Mouse (Mus musculus): ENCODE results near the gene Mrpl23. TPM values are rescaled to one million over a fixed set of nuclear protein-coding genes. Genes with fewer than 3 reads are reported as not detected.

The Mrpl23 gene
- polyA plus RNA-seq, 1 experiment from 2014 or later: 25.9 TPM

DNA sequence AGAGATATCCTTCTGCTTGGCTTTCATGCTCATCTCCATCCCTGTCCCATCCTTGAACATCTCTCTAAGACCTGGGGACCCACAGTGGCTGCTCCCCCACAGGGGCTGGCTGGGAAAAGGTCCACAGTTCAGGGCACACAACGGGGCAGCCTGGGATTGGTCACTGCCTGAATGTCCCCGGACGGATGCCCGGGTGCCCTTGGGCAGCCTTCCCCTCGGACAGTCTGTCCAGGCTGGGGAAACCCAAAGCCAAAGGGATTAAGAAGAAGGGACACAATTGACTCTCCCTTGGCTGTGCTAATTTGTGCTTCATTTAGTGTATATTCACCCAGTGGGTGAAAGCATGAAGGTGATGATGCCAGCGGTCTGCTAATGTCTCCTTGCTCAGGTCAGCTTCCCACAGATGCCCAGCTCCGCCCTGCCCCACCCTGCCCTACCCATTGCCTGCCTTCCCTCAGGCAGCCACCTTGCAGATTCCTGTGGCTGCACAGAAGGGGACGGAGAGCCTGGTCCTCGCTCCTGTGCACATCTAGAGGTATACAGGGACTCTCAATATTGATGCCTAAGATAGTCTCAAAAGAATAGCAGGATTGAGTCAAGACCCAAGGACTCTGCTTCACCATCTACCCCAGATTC lies 26.1 kb downstream of the Mrpl23 start:
- Histone ChIP-seq H3K9me3 (replicated peaks) (no peaks in the 10 kb centered on the region), H3K36me3 (no peaks in the 10 kb centered on the region), H3K27ac (peak overlapping the region; percentile 92), H3K27me3 (ENCODE audit: low read depth, poor library complexity, severe bottlenecking) (no peaks in the 10 kb centered on the region), H3K4me1 (peaks cover 99% of the 10 kb centered on the region), H3K4me3 (no peak overlapping the region)
- DNase-seq (ENCODE audit: low spot score): no peak
- WGBS: 94% methylated on average over 9 of the region's 9 CpGs

DNA sequence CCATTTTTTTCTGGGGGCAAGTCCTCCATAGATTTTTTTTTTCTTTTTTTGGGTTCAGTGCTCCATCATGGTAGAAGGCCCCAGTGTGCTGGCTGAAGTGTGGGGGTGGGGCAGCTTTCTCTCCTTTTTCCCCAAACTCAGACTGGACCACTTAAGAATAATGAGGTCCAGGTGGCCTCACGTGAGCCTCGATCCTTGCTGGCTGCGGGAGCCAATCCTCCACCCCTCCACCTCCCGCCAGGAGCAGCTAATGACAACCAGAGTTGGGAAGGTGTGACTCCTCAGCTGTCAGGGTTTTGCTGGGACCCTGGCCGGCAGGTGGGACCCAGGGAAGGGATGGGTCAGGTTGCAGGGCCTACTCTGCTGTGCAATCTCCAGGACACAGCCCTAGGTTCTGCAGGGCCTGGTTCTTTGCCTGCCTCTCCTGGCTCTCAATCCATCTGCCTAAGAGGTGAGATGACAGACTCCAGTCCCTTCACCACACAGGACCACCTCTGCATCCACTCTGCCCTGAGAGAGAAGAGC lies 27.2 kb downstream of the Mrpl23 start:
- peak overlapping the region; percentile 92 for H3K27ac ChIP-seq
- WGBS: 8% methylated on average over 5 of the region's 5 CpGs
- H3K4me1 ChIP-seq: peaks cover 99% of the 10 kb centered on the region
- H3K36me3 ChIP-seq: no peaks in the 10 kb centered on the region
- H3K4me3 ChIP-seq: no peak overlapping the region; the same call in 1 of the 2 replicates
- H3K27me3 ChIP-seq (ENCODE audit: low read depth, poor library complexity, severe bottlenecking): no peaks in the 10 kb centered on the region
- no peaks in the 10 kb centered on the region for H3K9me3 ChIP-seq (replicated peaks)
- peak; percentile 97 for DNase-seq (ENCODE audit: low spot score)

DNA sequence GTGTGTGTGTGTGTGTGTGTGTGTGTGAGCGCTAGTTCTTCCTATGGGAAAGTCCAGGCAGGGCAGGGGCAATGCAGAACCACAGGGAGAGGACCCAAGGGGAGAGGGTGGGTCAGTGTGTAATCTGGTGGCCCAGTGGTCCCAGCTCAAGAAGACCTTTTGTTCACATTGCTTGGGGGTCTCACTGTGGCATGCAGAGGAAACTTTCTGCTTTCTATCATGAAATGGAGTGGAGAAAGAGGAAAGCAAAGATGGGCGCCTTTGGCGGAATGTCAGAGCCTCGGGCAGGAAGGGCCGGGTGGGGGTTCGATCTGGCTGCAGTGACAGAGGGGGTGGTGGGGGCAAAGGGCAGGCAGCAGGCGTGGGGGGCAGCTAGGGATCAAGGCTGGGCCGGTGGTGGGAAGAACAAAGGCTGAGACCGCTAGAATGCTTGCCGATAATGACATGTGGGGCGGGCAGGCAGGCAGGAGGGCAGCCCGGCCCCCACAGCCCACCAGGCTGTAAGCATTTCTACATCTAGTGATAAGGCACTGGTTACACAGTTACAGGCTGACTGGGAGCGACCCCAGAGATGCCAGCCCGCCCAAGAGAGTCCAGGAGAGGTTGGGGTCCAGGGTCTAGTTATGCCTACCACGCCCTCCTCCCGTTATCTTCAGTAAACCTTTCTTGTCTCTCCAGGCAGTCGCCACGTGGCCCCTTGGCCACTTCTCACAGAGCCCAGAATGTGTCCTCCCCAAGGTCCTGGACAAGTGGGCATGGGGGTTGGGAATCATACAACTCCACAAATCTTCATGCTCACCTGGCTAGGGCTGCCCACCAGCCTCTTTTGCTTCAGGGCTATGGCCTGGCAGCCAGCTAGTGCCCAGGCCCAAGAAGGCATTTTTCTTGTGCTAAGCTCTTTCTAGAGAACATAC lies 28.7 kb downstream of the Mrpl23 start:
- H3K36me3 ChIP-seq: no peaks in the 10 kb centered on the region
- no peaks in the 10 kb centered on the region for H3K9me3 ChIP-seq (replicated peaks)
- H3K27ac ChIP-seq: peak overlapping the region; percentile 92
- DNase-seq (ENCODE audit: low spot score): peak; percentile 71
- H3K4me1 ChIP-seq: peaks cover 99% of the 10 kb centered on the region
- H3K4me3 ChIP-seq: peak overlapping the region; percentile 2; the same call in 1 of the 2 replicates
- no peaks in the 10 kb centered on the region for H3K27me3 ChIP-seq (ENCODE audit: low read depth, poor library complexity, severe bottlenecking)
- WGBS: 6% methylated on average over 18 of the region's 18 CpGs

DNA sequence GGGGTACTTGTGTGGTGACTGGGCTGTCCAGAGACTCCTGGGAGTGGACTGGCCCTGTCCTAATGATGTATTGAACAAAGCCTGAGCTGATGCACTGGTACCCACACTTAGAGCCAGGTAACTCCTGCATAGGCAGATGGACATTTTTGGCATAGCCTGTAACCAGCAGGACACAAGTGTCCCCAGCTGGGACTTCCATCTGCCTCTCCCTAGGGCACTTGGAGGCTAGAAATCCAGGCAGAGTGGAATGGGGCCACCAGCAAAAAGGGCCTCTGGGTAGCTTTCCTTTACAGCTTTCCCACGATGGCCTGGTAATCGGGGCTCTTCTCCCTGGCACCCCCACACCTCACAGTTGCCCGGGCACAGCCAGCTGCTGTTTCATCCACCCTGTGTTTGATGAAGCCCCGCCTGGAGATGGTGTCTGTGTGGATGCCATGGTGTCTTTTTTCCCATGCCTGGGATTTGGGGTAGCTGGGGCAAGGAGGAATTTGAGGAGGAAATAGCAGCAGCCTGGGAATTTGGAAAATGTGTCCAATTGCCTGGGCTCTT lies 29.4 kb downstream of the Mrpl23 start:
- peak overlapping the region; percentile 92 for H3K27ac ChIP-seq
- no peaks in the 10 kb centered on the region for H3K27me3 ChIP-seq (ENCODE audit: low read depth, poor library complexity, severe bottlenecking)
- DNase-seq (ENCODE audit: low spot score): peak; percentile 41
- WGBS: 57% methylated on average over 4 of the region's 4 CpGs
- no peaks in the 10 kb centered on the region for H3K9me3 ChIP-seq (replicated peaks)
- H3K4me3 ChIP-seq: 0 out of 2 replicates have a peak overlapping the region, but pooled peaks have one; percentile 2
- no peaks in the 10 kb centered on the region for H3K36me3 ChIP-seq
- peaks cover 97% of the 10 kb centered on the region for H3K4me1 ChIP-seq

DNA sequence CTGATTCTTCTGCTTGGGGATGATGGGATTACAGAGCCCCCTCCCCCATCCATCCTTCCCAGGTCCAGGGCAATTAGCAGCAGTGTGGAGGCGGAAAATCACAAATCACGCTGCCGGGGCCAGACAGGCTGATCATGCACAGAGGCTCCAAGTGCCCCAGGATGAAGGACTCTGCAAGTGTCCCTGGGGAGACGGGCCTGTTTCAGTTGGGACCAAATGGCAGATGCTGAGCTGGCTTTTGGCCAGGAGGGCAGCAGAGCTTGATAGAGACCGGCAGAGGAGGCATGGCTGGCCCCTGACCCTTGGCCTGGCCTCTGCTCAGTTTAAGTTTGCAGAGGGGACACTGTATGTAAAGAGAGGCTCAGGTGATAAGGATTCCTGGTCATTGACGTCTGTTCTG lies 30.7 kb downstream of the Mrpl23 start:
- H3K27ac ChIP-seq: peak overlapping the region; percentile 92
- no peaks in the 10 kb centered on the region for H3K27me3 ChIP-seq (ENCODE audit: low read depth, poor library complexity, severe bottlenecking)
- no peaks in the 10 kb centered on the region for H3K9me3 ChIP-seq (replicated peaks)
- 4% methylated on average over 6 of the region's 6 CpGs for WGBS
- peaks cover 86% of the 10 kb centered on the region for H3K4me1 ChIP-seq
- DNase-seq (ENCODE audit: low spot score): peak; percentile 58
- no peaks in the 10 kb centered on the region for H3K36me3 ChIP-seq
- H3K4me3 ChIP-seq: 0 out of 2 replicates have a peak overlapping the region, but pooled peaks have one; percentile 0

DNA sequence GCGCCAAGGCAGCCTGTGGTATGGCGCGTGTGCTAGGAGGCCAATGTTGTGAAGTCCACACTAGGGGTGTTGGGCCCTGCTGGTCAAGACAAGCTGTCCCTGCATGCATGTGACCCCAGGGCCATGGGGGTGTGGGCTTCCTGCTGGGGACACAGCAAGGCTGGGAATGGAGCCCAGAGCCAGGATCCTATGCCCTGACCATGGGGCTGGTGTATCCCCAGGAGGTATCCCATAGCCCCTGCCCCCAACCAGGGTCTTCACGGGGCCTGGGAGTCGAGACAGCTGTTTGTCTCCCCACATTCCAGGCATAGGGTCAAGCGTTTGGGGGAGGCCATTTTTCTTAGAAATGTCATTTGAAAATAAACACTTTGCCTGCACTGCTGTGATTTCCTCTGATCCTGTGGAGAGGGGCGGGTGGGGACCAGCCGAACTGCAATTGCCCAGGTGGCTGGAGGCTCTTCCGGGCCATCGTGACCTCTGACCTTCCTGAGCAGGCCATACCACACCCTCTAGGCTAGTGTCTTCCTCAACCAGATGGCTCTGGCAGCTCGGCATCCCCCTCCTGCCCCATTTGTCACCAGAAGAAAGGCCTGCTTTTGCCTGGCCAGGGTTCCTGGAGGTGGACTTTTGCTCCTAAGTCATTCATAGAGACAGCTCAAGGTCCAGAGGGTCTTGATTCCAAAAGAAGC lies 32.6 kb downstream of the Mrpl23 start:
- Histone ChIP-seq H3K27me3 (ENCODE audit: low read depth, poor library complexity, severe bottlenecking) (no peaks in the 10 kb centered on the region), H3K9me3 (replicated peaks) (no peaks in the 10 kb centered on the region), H3K4me1 (peaks cover 86% of the 10 kb centered on the region), H3K36me3 (no peaks in the 10 kb centered on the region), H3K27ac (peak overlapping the region; percentile 92), H3K4me3 (no peak overlapping the region; the same call in 1 of the 2 replicates)
- no peak for DNase-seq (ENCODE audit: low spot score)
- 14% methylated on average over 11 of the region's 11 CpGs for WGBS

DNA sequence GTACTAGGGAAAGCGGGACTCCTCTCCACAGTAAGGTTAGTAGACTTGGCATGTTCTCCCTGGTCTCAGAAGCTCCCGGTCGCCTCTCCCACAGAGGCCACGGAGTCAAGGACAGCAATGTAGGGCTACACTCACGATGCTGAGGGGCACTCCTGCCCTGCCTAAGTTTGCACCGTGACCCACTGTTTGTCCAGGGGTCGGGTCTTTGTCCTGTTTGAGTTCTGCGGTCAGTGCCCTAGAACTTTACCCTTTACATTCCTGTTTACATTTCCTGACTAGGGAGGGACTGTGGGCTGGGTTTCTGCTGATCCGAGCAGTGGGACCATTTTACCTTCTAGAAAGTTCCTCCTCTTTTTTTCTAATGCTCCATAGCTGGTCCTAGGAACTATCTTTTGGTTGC lies 34.0 kb downstream of the Mrpl23 start:
- no peak overlapping the region for H3K4me3 ChIP-seq
- no peaks in the 10 kb centered on the region for H3K36me3 ChIP-seq
- WGBS: 86% methylated on average over 9 of the region's 9 CpGs
- no peak for DNase-seq (ENCODE audit: low spot score)
- no peaks in the 10 kb centered on the region for H3K9me3 ChIP-seq (replicated peaks)
- peak overlapping the region; percentile 92 for H3K27ac ChIP-seq
- no peaks in the 10 kb centered on the region for H3K27me3 ChIP-seq (ENCODE audit: low read depth, poor library complexity, severe bottlenecking)
- H3K4me1 ChIP-seq: peaks cover 86% of the 10 kb centered on the region

DNA sequence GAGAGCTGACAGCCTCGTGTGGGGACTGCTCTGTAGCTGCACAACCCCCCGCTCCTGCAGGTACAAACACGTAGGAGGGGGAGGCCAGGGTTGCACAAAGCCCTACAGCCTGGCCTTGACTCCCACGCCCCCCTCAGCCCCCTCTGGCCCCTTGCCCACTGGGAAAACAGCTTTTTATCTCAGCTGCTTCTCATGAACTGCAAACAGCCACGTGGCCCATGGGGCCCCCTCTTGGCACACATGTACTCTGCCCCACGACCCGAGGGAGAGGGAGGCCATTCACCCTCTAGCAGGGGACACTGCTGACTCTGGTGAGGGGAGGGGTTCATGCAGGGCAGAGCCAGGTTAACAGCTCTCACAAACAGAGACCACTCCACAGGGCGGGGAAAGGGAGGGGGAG lies 36.5 kb downstream of the Mrpl23 start:
- Histone ChIP-seq H3K27me3 (ENCODE audit: low read depth, poor library complexity, severe bottlenecking) (no peaks in the 10 kb centered on the region), H3K36me3 (no peaks in the 10 kb centered on the region), H3K9me3 (replicated peaks) (no peaks in the 10 kb centered on the region), H3K27ac (peak overlapping the region; percentile 91), H3K4me1 (peaks cover 86% of the 10 kb centered on the region), H3K4me3 (no peak overlapping the region)
- DNase-seq (ENCODE audit: low spot score): no peak
- 43% methylated on average over 8 of the region's 8 CpGs for WGBS

DNA sequence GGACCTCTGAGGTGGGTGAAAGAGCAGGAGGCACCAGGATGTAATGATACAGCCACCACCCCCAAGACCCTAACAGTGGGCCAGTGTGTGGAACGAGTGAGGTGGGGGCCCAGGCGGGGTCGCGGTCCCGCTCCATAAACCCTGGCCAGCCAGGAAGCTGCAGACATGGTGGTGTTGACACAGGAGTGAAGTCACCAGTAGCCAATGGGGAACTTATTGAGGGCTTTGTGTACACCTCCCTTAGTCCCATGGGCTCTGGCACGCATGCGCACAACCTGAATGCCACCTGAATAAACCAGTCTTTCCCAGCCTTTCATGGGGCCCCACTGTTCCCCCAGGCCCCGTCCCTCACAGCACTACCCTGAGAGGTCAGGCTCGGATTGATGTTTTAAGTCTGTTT lies 38.1 kb downstream of the Mrpl23 start:
- H3K27me3 ChIP-seq (ENCODE audit: low read depth, poor library complexity, severe bottlenecking): no peaks in the 10 kb centered on the region
- no peaks in the 10 kb centered on the region for H3K9me3 ChIP-seq (replicated peaks)
- peak overlapping the region; percentile 91 for H3K27ac ChIP-seq
- peaks cover under 1% of the 10 kb centered on the region; the same call in 1 of the 2 replicates for H3K36me3 ChIP-seq
- H3K4me1 ChIP-seq: peaks cover 86% of the 10 kb centered on the region
- no peak overlapping the region for H3K4me3 ChIP-seq
- 77% methylated on average over 9 of the region's 9 CpGs for WGBS
- no peak for DNase-seq (ENCODE audit: low spot score)

DNA sequence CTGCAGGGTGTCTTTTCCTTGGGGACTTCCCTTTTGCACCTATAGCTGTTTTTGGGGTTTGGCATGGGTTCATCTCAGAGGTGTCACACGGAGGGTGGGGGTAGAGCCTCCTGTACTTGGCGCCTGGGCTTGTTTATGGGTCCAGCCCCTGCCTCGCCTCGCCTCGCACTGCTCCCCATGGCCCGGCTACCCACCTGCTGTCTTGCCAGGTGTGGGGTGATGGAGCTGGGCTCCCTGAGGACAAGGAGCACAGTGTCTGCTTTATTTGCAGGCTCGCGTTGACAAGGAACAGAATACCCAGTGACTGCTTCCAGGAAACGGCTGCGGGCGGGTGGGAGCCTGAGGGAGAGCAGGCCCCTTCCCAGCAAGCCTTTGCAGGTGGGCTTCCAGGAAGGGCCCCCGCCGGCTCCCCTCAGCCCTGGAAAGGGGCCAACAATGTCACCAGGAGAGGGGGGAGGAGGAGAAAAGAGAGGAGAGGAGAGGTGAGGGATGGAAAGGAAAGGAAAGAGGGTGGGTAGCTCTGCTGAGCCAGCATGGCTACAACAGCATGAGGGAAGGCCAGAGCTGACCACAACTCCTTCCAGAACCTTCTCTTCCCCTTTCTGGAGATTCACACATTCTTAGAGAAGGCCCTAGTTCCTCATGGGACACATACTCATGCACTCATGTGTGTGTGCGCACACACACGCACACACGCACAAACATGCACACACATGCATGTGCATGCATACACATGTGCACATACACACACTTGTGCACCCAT lies 39.2 kb downstream of the Mrpl23 start:
- H3K36me3 ChIP-seq: peaks cover 11% of the 10 kb centered on the region
- no peaks in the 10 kb centered on the region for H3K27me3 ChIP-seq (ENCODE audit: low read depth, poor library complexity, severe bottlenecking)
- 56% methylated on average over 16 of the region's 16 CpGs for WGBS
- H3K27ac ChIP-seq: peak overlapping the region; percentile 91
- H3K4me3 ChIP-seq: peak overlapping the region; percentile 2; the same call in 1 of the 2 replicates
- peak; percentile 79 for DNase-seq (ENCODE audit: low spot score)
- H3K4me1 ChIP-seq: peaks cover 86% of the 10 kb centered on the region
- H3K9me3 ChIP-seq (replicated peaks): no peaks in the 10 kb centered on the region

DNA sequence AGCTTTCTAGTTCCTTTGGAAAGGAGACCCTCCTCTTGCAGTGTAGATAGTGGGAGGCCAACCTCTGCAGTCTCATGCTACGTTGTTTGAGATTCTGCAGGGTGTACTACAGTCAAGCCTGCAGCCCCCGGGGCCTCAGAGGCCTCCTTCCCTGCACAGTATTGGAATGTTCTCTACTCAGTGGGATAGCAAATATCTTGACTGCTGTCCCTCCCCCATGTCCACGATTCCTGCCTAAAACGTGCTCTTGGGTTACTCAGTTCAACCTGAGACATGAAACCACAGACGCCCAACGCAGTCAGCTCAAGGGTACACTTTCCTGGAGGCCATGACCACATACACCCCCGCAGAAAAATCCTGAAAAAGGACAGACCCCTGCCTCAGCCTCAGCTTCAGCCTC lies 39.9 kb downstream of the Mrpl23 start:
- Histone ChIP-seq H3K9me3 (replicated peaks) (no peaks in the 10 kb centered on the region), H3K27me3 (ENCODE audit: low read depth, poor library complexity, severe bottlenecking) (no peaks in the 10 kb centered on the region), H3K27ac (peak overlapping the region; percentile 91), H3K36me3 (peaks cover 16% of the 10 kb centered on the region), H3K4me1 (peaks cover 91% of the 10 kb centered on the region), H3K4me3 (peak overlapping the region; percentile 15; the same call in 1 of the 2 replicates)
- WGBS: 59% methylated on average over 7 of the region's 7 CpGs
- DNase-seq (ENCODE audit: low spot score): no peak

DNA sequence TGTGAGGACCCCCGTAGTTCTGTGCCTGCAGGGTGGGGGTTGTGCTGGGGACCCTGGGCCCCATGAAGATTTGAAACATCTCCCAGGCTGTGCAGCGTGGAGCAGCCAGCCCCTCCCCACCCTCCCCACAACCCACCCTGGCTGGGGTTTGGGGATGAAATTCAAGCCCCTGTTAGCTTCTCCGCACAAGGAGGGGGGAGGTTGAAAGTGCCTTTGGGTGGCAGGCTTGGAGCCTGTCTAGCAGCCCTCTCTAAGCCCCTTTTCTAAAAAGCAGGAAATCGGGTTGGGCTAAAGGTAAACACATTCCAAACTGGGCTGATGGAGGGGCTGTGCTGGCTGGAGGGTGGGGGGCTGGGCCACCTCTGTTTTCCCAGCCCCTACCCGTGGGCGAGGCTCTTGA lies 40.5 kb downstream of the Mrpl23 start:
- peak overlapping the region; percentile 91 for H3K27ac ChIP-seq
- H3K36me3 ChIP-seq: peaks cover 16% of the 10 kb centered on the region
- peaks cover 93% of the 10 kb centered on the region for H3K4me1 ChIP-seq
- no peaks in the 10 kb centered on the region for H3K9me3 ChIP-seq (replicated peaks)
- no peaks in the 10 kb centered on the region for H3K27me3 ChIP-seq (ENCODE audit: low read depth, poor library complexity, severe bottlenecking)
- 17% methylated on average over 6 of the region's 6 CpGs for WGBS
- peak overlapping the region; percentile 15; the same call in 1 of the 2 replicates for H3K4me3 ChIP-seq
- DNase-seq (ENCODE audit: low spot score): no peak
